Mouse (Mus musculus): ENCODE measurements at regions not wholly inside any gene's neighbourhood (a gene's known extent, or its start where the extent isn't known, plus 50 kb on each side); places are given as distances from the start of the nearest gene placed in this dataset.

- TF ChIP-seq CTCF (IDR thresholded peaks at IDR 0.05) (no peak), EP300 (IDR thresholded peaks at IDR 0.05) (no peak)
Measured at GRCm38 (mm10) chr10:92356738-92357137, 365.5 kb downstream of the Nedd1 start.
